Mouse (Mus musculus) left cerebral cortex, adult 8-10 months (tissue): ENCODE measurements around the gene Rassf7. TPM values are rescaled to one million over a fixed set of nuclear protein-coding genes. Genes with fewer than 3 reads are reported as not detected.

Experiments
- microRNA-seq, 2 experiments: library from miRNA; unstranded; fragments of <30 nt; microRNA quantifications; one replicate each; pipeline ENCODE4 v1.2.0; 2022
- total RNA-seq, 4 experiments: library from RNA; stranded (reverse); gene quantifications; 2 replicates each; pipeline ENCODE4 v1.2.4; 2022

Rassf7 gene
- total RNA-seq, 4 experiments from 2014 or later: 0.89 to 2.7 (median 2.4) TPM

Small RNA genes lying within 50 kb of the gene (microRNA-seq; reads per million reads assigned to microRNA genes)
- 126 to 132 reads per million in 2 experiments for gene Mir210

Other genes with a start within 250 kb of the Rassf7 start
- gene Ifitm1, start 248.6 kb upstream of the Rassf7 start, total RNA-seq: 1 to 10 TPM; 3.6 to 7.4 (median 5.0) TPM
- gene Ifitm3, start 205.1 kb upstream of the Rassf7 start, total RNA-seq: 10 to 100 TPM; 12.2 to 26.6 (median 17.7) TPM
- gene Ifitm6, start 197.9 kb upstream of the Rassf7 start, total RNA-seq: under 1 TPM in 2 of 4 experiments, not detected in 2; 0.87 to 0.88 TPM
- gene Gm17387, start 186.7 kb upstream of the Rassf7 start, total RNA-seq: not detected
- 10 to 100 TPM; 64.5 to 81.0 (median 79.2) TPM for gene B4galnt4, start 154.8 kb upstream of the Rassf7 start, total RNA-seq
- gene Pkp3, start 137.6 kb upstream of the Rassf7 start, total RNA-seq: under 1 TPM in 1 of 4 experiments, not detected in 3; 0.57 TPM
- gene Sigirr, start 115.3 kb upstream of the Rassf7 start, total RNA-seq: 1 to 10 TPM; 2.3 to 2.6 (median 2.5) TPM
- gene Ano9, start 98.1 kb upstream of the Rassf7 start, total RNA-seq: not detected
- gene Ptdss2, start 93.5 kb upstream of the Rassf7 start, total RNA-seq: 10 to 100 TPM; 48.4 to 57.7 (median 52.3) TPM
- gene Rnh1, start 43.0 kb upstream of the Rassf7 start, total RNA-seq: 10 to 100 TPM; 41.0 to 52.8 (median 44.8) TPM
- gene Hras, start 21.9 kb upstream of the Rassf7 start, total RNA-seq: 100 to 1,000 TPM; 226 to 267 (median 258) TPM
- gene Lrrc56, start 21.7 kb upstream of the Rassf7 start, total RNA-seq: 1 to 10 TPM; 3.5 to 5.7 (median 5.3) TPM
- under 1 TPM in 2 of 4 experiments, not detected in 2; 0.17 to 0.25 TPM for gene Lmntd2, start 1.8 kb upstream of the Rassf7 start, total RNA-seq
- 10 to 100 TPM; 65.7 to 76.5 (median 68.5) TPM for gene Phrf1, start 12.9 kb downstream of the Rassf7 start, total RNA-seq
- gene Irf7, start 50.6 kb downstream of the Rassf7 start, total RNA-seq: 1 to 10 TPM in 3 of 4 experiments, under 1 TPM in 1; 0.65 to 2.8 (median 1.7) TPM
- gene Cdhr5, start 60.9 kb downstream of the Rassf7 start, total RNA-seq: not detected
- not detected for gene Sct, start 63.3 kb downstream of the Rassf7 start, total RNA-seq
- under 1 TPM; 0.44 to 0.84 (median 0.50) TPM for gene Drd4, start 76.1 kb downstream of the Rassf7 start, total RNA-seq
- gene Deaf1, start 111.8 kb downstream of the Rassf7 start, total RNA-seq: 10 to 100 TPM; 57.2 to 76.6 (median 68.2) TPM
- gene Tmem80, start 111.9 kb downstream of the Rassf7 start, total RNA-seq: 10 to 100 TPM; 30.2 to 32.2 (median 30.6) TPM
- gene Eps8l2, start 123.0 kb downstream of the Rassf7 start, total RNA-seq: 1 to 10 TPM; 5.4 to 7.9 (median 6.4) TPM
- gene Taldo1, start 176.3 kb downstream of the Rassf7 start, total RNA-seq: 100 to 1,000 TPM in 3 of 4 experiments, 10 to 100 TPM in 1; 99.3 to 109 (median 106) TPM
- gene Gatd1, start 198.3 kb downstream of the Rassf7 start, total RNA-seq: 10 to 100 TPM; 40.6 to 48.1 (median 44.6) TPM
- gene Cend1, start 213.6 kb downstream of the Rassf7 start, total RNA-seq: 100 to 1,000 TPM; 286 to 326 (median 299) TPM
- 100 to 1,000 TPM; 245 to 266 (median 253) TPM for gene Slc25a22, start 222.0 kb downstream of the Rassf7 start, total RNA-seq
- 1 to 10 TPM in 3 of 4 experiments, under 1 TPM in 1; 0.88 to 2.5 (median 1.3) TPM for gene Pidd1, start 228.2 kb downstream of the Rassf7 start, total RNA-seq
- gene Rplp2, start 231.5 kb downstream of the Rassf7 start, total RNA-seq: 100 to 1,000 TPM; 524 to 612 (median 563) TPM
- 10 to 100 TPM; 21.2 to 32.6 (median 27.2) TPM for gene Pnpla2, start 239.3 kb downstream of the Rassf7 start, total RNA-seq
- 1 to 10 TPM; 3.9 to 5.4 (median 4.4) TPM for gene Cracr2b, start 245.2 kb downstream of the Rassf7 start, total RNA-seq